Mouse (Mus musculus): Measurements from ENCODE around the gene Pabpc4l. TPM values are rescaled to one million over a fixed set of nuclear protein-coding genes. Genes with fewer than 3 reads are reported as not detected.
A peak's percentile ranks its signal among the peaks of the same experiment; 100 is the strongest.
"Not testable (repeated sequence)": the region's sequence is repeated elsewhere in the genome, so short reads cannot be mapped to it uniquely, and the experiment has no call there.

Gene Pabpc4l
- polyA plus RNA-seq (2015; fragmentation: Nextera tagmentation; extraction: Ambion mirVana) = 27.0 and 28.2 TPM in 2 replicates

DNA sequence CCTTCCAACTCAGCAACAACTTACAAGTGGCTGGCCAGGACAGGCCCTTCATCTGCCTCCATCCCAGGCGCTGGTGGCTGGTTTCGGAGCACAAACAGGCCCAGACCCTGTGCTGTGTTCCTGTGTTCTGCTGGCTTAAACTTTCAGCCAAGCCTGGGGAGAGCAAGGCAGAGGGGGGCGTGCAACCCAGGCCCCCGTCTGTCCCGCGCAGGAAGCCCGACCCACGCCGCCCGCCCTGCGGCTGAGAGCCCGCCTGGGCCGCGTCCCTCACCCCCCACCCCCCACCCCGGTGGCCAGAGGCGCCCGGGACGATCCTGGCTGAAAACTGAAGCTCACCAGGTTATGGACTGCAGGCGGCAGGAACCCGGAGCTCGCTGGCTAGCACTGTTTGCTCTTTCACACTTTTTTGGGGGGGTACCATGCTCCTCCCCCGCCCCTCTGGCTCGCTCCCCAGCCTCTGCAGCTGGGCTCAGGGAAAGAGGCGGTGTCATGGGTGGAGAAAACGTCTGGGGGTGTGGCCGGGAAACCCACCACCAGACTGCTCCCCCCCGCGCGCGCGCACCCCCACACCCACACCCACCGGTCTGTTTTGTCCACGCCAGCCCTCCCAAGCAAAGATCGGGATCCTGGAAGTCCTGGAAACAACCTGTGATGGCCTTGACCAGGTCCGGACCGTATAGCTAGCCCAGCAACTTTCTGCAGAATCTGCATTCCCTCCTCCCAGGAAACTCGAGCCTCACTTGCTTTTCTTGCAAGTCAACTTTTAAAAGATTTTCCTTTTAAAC lies at the start of gene Pabpc4l:
Gene Pabpc4l (minus strand): TSS at position 739 of the 785 bp plus-strand sequence.
- Histone ChIP-seq H3K4me1 (no peaks in the 10 kb centered on the region), H3K9me3 (peaks cover 12% of the 10 kb centered on the region), H3K27ac (peak within 1 kb of the TSS; percentile 92), H3K4me2 (peak within 1 kb of the TSS; percentile 62), H3K27me3 (no peaks in the 10 kb centered on the region), H3K36me3 (peaks cover 16% of the 10 kb centered on the region), H3K4me3 (peak within 1 kb of the TSS; percentile 64), H3K9ac (peak within 1 kb of the TSS; percentile 87)
- WGBS = 1% methylated on average over 37 of the region's 37 CpGs
- ATAC-seq (ENCODE audit: insufficient number of reproducible peaks, insufficient read depth, low FRiP score, low TSS enrichment, low read depth) = peak; percentile 96

GRCm38 (mm10) chr3:46490989-46491259 lies 42.9 kb upstream of the Pabpc4l start:
- Histone ChIP-seq H3K4me3 (no peak overlapping the region), H3K9me3 (no peaks in the 10 kb centered on the region), H3K9ac (no peak overlapping the region), H3K4me2 (no peak overlapping the region), H3K27ac (no peak overlapping the region), H3K4me1 (no peaks in the 10 kb centered on the region), H3K36me3 (no peaks in the 10 kb centered on the region), H3K27me3 (no peaks in the 10 kb centered on the region)
- 55% methylated on average over 5 of the region's 5 CpGs for WGBS
- no peak for ATAC-seq (ENCODE audit: insufficient number of reproducible peaks, insufficient read depth, low FRiP score, low TSS enrichment, low read depth)

- Histone ChIP-seq H3K4me3 (no peak overlapping the region), H3K4me1 (no peaks in the 10 kb centered on the region), H3K9me3 (no peaks in the 10 kb centered on the region), H3K36me3 (no peaks in the 10 kb centered on the region), H3K4me2 (peak overlapping the region; percentile 9; the same call in 1 of the 2 replicates), H3K9ac (no peak overlapping the region), H3K27ac (no peak overlapping the region), H3K27me3 (no peaks in the 10 kb centered on the region)
- WGBS = 76% methylated on average over 15 of the region's 15 CpGs
- ATAC-seq (ENCODE audit: insufficient number of reproducible peaks, insufficient read depth, low FRiP score, low TSS enrichment, low read depth) = no peak
These were observed 42.3 kb upstream of the Pabpc4l start for GRCm38 (mm10) chr3:46490132-46490988.

DNA sequence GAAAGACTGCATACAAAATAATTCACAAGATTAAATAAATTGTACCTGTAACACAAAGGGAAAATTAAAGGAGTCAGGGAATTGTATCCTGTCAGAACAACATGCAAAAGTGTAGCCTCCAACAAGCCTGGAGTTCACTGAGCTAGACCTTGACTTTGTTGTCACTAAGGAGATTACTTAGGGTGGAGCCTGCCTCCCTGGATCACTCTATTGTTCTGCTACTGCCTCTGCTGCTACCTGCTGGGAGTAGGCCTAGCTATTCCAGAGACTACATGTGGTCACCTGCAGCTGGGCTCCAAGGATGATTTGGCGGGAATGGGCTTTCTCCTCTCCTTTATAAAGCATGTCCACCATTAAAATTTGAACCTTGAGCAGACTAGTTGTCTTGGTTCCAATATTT lies 38.1 kb upstream of the Pabpc4l start:
- H3K4me1 ChIP-seq; H3K9ac ChIP-seq; H3K36me3 ChIP-seq; ATAC-seq (ENCODE audit: insufficient number of reproducible peaks, insufficient read depth, low FRiP score, low TSS enrichment, low read depth); H3K9me3 ChIP-seq; H3K27ac ChIP-seq; H3K4me3 ChIP-seq; H3K27me3 ChIP-seq; H3K4me2 ChIP-seq: not testable (repeated sequence)
- WGBS = 70% methylated on average over 1 of the region's 1 CpGs

- Histone ChIP-seq H3K36me3 (peaks cover 16% of the 10 kb centered on the region), H3K4me2 (peak overlapping the region; percentile 62), H3K27ac (peak overlapping the region; percentile 92), H3K9me3 (peaks cover 12% of the 10 kb centered on the region), H3K9ac (peak overlapping the region; percentile 87), H3K4me3 (peak overlapping the region; percentile 64), H3K27me3 (no peaks in the 10 kb centered on the region), H3K4me1 (no peaks in the 10 kb centered on the region)
- ATAC-seq (ENCODE audit: insufficient number of reproducible peaks, insufficient read depth, low FRiP score, low TSS enrichment, low read depth) = peak; percentile 23; the same call in 1 of the 2 replicates
- 3% methylated on average over 5 of the region's 5 CpGs for WGBS
These were observed 180 bp upstream of the Pabpc4l start for GRCm38 (mm10) chr3:46448266-46448532.

DNA sequence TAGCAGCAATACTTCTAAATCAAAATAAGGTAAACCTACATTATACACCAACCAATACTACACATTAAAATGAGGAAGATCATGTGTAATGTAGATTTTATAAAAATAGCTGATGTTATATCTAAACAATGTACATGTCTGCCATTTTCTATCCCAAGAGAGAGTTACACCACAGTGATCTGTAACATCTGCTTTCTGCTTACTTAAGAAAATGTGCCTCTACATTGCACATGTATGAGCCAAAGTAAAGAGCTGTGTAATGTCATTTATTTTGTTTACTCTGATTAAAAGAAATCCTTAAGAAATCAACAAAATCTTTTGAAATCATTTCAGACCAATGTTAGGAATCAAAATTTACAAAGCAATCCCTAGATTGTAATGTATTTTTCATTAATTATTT lies 16.6 kb downstream of the Pabpc4l start:
- no peak for ATAC-seq (ENCODE audit: insufficient number of reproducible peaks, insufficient read depth, low FRiP score, low TSS enrichment, low read depth)
- no peaks in the 10 kb centered on the region for H3K36me3 ChIP-seq
- H3K9ac ChIP-seq = no peak overlapping the region
- H3K4me3 ChIP-seq = no peak overlapping the region
- no peaks in the 10 kb centered on the region for H3K4me1 ChIP-seq
- no peak overlapping the region for H3K4me2 ChIP-seq
- H3K9me3 ChIP-seq = no peaks in the 10 kb centered on the region
- no peaks in the 10 kb centered on the region for H3K27me3 ChIP-seq
- no peak overlapping the region for H3K27ac ChIP-seq

All from embryonic facial prominence, embryonic 13.5 days (tissue).